Mouse (Mus musculus) adrenal gland, adult 8-10 months (tissue): ENCODE measurements around the gene Sprr2j-ps. TPM values are rescaled to one million over a fixed set of nuclear protein-coding genes. Genes with fewer than 3 reads are reported as not detected.

Experiments
- DNase-seq: peaks from one replicate; pipeline ENCODE4 v3.0.0; 2022
- total RNA-seq, 4 experiments: library from RNA; stranded (reverse); gene quantifications; 2 replicates each; pipeline ENCODE4 v1.2.4; 2022

Sprr2j-ps gene
- total RNA-seq = not detected

- no peak for DNase-seq
These were observed at the start of gene Sprr2j-ps for GRCm38 (mm10) chr3:92417782-92418181. Gene Sprr2j-ps (plus strand): TSS chr3:92418082.

GRCm38 (mm10) chr3:92373613-92374012, 44.3 kb upstream of the Sprr2j-ps start:
- no peak for DNase-seq

- DNase-seq = no peak
These were observed 32.5 kb upstream of the Sprr2j-ps start, which contains the start of gene Sprr2h for GRCm38 (mm10) chr3:92385385-92385784. Gene Sprr2h (plus strand): TSS chr3:92385685.

- DNase-seq = no peak
These were observed 23.6 kb upstream of the Sprr2j-ps start for GRCm38 (mm10) chr3:92394301-92394700.

- no peak for DNase-seq
These were observed 10.2 kb upstream of the Sprr2j-ps start, which contains the start of gene Sprr2i for GRCm38 (mm10) chr3:92407691-92408090. Gene Sprr2i (plus strand): TSS chr3:92407991.

- no peak for DNase-seq
These were observed 11.4 kb downstream of the Sprr2j-ps start, which contains the start of gene Gm9774 for GRCm38 (mm10) chr3:92429323-92429722. Gene Gm9774 (minus strand): TSS chr3:92429423.

GRCm38 (mm10) chr3:92432282-92432681, 14.4 kb downstream of the Sprr2j-ps start, which contains the start of gene Sprr2k:
Gene Sprr2k (plus strand): TSS chr3:92432582.
- DNase-seq = no peak

GRCm38 (mm10) chr3:92438689-92439088, 20.8 kb downstream of the Sprr2j-ps start, which contains the start of gene Sprr1b:
Gene Sprr1b (minus strand): TSS chr3:92438789.
- no peak for DNase-seq

GRCm38 (mm10) chr3:92440177-92440576, 22.3 kb downstream of the Sprr2j-ps start:
- no peak for DNase-seq

GRCm38 (mm10) chr3:92455151-92455550, 37.3 kb downstream of the Sprr2j-ps start:
- DNase-seq = no peak

GRCm38 (mm10) chr3:92458620-92459019, 40.7 kb downstream of the Sprr2j-ps start, which contains the start of gene Sprr3:
Gene Sprr3 (minus strand): TSS chr3:92458720.
- no peak for DNase-seq

GRCm38 (mm10) chr3:92466576-92466975, 48.7 kb downstream of the Sprr2j-ps start:
- DNase-seq = no peak

- no peak for DNase-seq
These were observed 49.5 kb downstream of the Sprr2j-ps start for GRCm38 (mm10) chr3:92467424-92467823.

Other genes with a start within 250 kb of the Sprr2j-ps start
- not detected for gene Sprr2a1, start 202.3 kb upstream of the Sprr2j-ps start, total RNA-seq
- gene Sprr2a2, start 202.2 kb upstream of the Sprr2j-ps start, total RNA-seq = not detected
- not detected for gene Sprr2a3, start 132.7 kb upstream of the Sprr2j-ps start, total RNA-seq
- gene Sprr2b, start 101.5 kb upstream of the Sprr2j-ps start, total RNA-seq = not detected
- gene Sprr2d, start 78.9 kb upstream of the Sprr2j-ps start, total RNA-seq = not detected
- not detected for gene Sprr2e, start 65.9 kb upstream of the Sprr2j-ps start, total RNA-seq
- not detected for gene Sprr2f, start 52.9 kb upstream of the Sprr2j-ps start, total RNA-seq
- not detected for gene Sprr2h, start 32.4 kb upstream of the Sprr2j-ps start, total RNA-seq
- gene Sprr2i, start 10.1 kb upstream of the Sprr2j-ps start, total RNA-seq = not detected
- 1 to 10 TPM; 2.6 to 7.5 (median 4.1) TPM for gene Gm9774, start 11.3 kb downstream of the Sprr2j-ps start, total RNA-seq
- gene Sprr2k, start 14.5 kb downstream of the Sprr2j-ps start, total RNA-seq = not detected
- gene Sprr1b, start 20.7 kb downstream of the Sprr2j-ps start, total RNA-seq = not detected
- gene Sprr3, start 40.6 kb downstream of the Sprr2j-ps start, total RNA-seq = not detected
- not detected for gene Sprr1a, start 67.8 kb downstream of the Sprr2j-ps start, total RNA-seq
- not detected for gene Sprr4, start 82.4 kb downstream of the Sprr2j-ps start, total RNA-seq
- gene 2310046K23Rik, start 116.4 kb downstream of the Sprr2j-ps start, total RNA-seq = not detected
- not detected for gene Ivl, start 155.7 kb downstream of the Sprr2j-ps start, total RNA-seq
- not detected for gene Smcp, start 170.9 kb downstream of the Sprr2j-ps start, total RNA-seq
- gene 2210017I01Rik, start 189.4 kb downstream of the Sprr2j-ps start, total RNA-seq = not detected
- not detected for gene Lce6a, start 203.6 kb downstream of the Sprr2j-ps start, total RNA-seq
- not detected for gene Lce1a1, start 230.2 kb downstream of the Sprr2j-ps start, total RNA-seq
- not detected for gene Lce1b, start 238.8 kb downstream of the Sprr2j-ps start, total RNA-seq